Mouse (Mus musculus) thymus, adult 2 months (tissue): ENCODE measurements around the gene Sowahb.

Experiments
- CTCF ChIP-seq: fragments of 200-500 bp; IDR thresholded peaks from 2 replicates; pipeline ENCODE4 v1.5.1; 2012; ENCODE audit warnings: mild to moderate bottlenecking, control low read depth, low read length, moderate library complexity, borderline replicate concordance; ENCODE audit not compliant: control insufficient read depth, poor library complexity, insufficient read depth; ENCODE audit errors: extremely low read depth
- POLR2A ChIP-seq: fragments of 200-500 bp; IDR thresholded peaks from 2 replicates; pipeline ENCODE4 v1.6.1; 2012; ENCODE audit warnings: mild to moderate bottlenecking, low read length, control low read depth, moderate library complexity; ENCODE audit not compliant: control insufficient read depth, poor library complexity, insufficient read depth; ENCODE audit errors: extremely low read depth

GRCm38 (mm10) chr5:93043688-93044583 is 886 bp downstream of the Sowahb start:
- no peak for TF ChIP-seq CTCF
- no peak for TF ChIP-seq POLR2A
